Mouse (Mus musculus): ENCODE results near the gene Gm21677. TPM values are rescaled to one million over a fixed set of nuclear protein-coding genes. Genes with fewer than 3 reads are reported as not detected.
"Not testable (repeated sequence)": the region's sequence is repeated elsewhere in the genome, so short reads cannot be mapped to it uniquely, and the experiment has no call there.

The Gm21677 gene
- total RNA-seq (2021), result not detected

GRCm38 (mm10) chrY:3306349-3306748 lies at the start of gene Gm21677:
Gene Gm21677, minus strand, starts transcription at chrY:3306449.
- not testable (repeated sequence) for DNase-seq (ENCODE audit: extremely low spot score in 1 of 2, low spot score in 1 of 2)

- DNase-seq (ENCODE audit: extremely low spot score in 1 of 2, low spot score in 1 of 2), result not testable (repeated sequence)
These were observed 39.0 kb upstream of the Gm21677 start, which contains the start of gene Gm21693 for GRCm38 (mm10) chrY:3345229-3345628. Gene Gm21693, minus strand, starts transcription at chrY:3345329.

- not testable (repeated sequence) for DNase-seq (ENCODE audit: extremely low spot score in 1 of 2, low spot score in 1 of 2)
These were observed 34.4 kb upstream of the Gm21677 start for GRCm38 (mm10) chrY:3340661-3341060.

Other genes with a start within 250 kb of the Gm21677 start
- not detected for gene Gm21693, start 38.9 kb upstream of the Gm21677 start, total RNA-seq (2021)
- not detected for gene Gm21704, start 103.7 kb upstream of the Gm21677 start, total RNA-seq (2021)
- gene Gm21708, start 103.7 kb upstream of the Gm21677 start, total RNA-seq (2021), result not detected